Mouse (Mus musculus): ENCODE measurements around the gene Usp47.

GRCm38 (mm10) chr7:112143978-112144377 lies 120.7 kb downstream of the Usp47 start:
- TF ChIP-seq TAL1 (IDR thresholded peaks at IDR 0.05; ENCODE audit: low read length) (no peak), GATA1 (IDR thresholded peaks at IDR 0.05; ENCODE audit: low read length) (no peak)

Data from erythroblast, embryonic 14.5 days (primary cell).